Mouse (Mus musculus) forebrain, embryonic 16.5 days (tissue): ENCODE measurements around the gene Gm10974. TPM values are rescaled to one million over a fixed set of nuclear protein-coding genes. Genes with fewer than 3 reads are reported as not detected.

Experiments used
- microRNA-seq: library from miRNA; unstranded; fragments of <30 nt; microRNA quantifications from one replicate; pipeline ENCODE4, GENCODE M21; 2017
- polyA plus RNA-seq: library from polyadenylated mRNA; unstranded; fragments of >200 nt; fragmentation: Nextera tagmentation; extraction: Ambion mirVana; gene quantifications from 2 replicates; pipeline ENCODE4 v1.2.1, GENCODE M21; 2015

Gene Gm10974
- polyA plus RNA-seq, 1 experiment from 2014 or later = not detected

Small RNAs within 50 kb of the gene (microRNA-seq; reads per million reads assigned to microRNA genes)
- not detected for gene Mir7057

Other genes with a start within 250 kb of the Gm10974 start
- 2.7 and 3.2 TPM in 2 replicates for gene Lrrk1, start 22.4 kb downstream of the Gm10974 start, polyA plus RNA-seq
- 4.8 and 7.3 TPM in 2 replicates for gene Aldh1a3, start 61.6 kb downstream of the Gm10974 start, polyA plus RNA-seq